Mouse (Mus musculus) spleen, adult 2 months (tissue): ENCODE data around the gene Tcp10c.
"Not testable (repeated sequence)": the region's sequence is repeated elsewhere in the genome, so short reads cannot be mapped to it uniquely, and the experiment has no call there.

Experiments used
- CTCF ChIP-seq: fragments of 200-500 bp; IDR thresholded peaks from 2 replicates; pipeline ENCODE4 v1.5.1; 2011; ENCODE audit warnings: mild to moderate bottlenecking, inconsistent platforms; ENCODE audit not compliant: insufficient read depth, insufficient read length, insufficient replicate concordance; ENCODE audit errors: extremely low read depth
- POLR2A ChIP-seq: fragments of 200-500 bp; IDR thresholded peaks from 2 replicates; pipeline ENCODE4 v1.6.1; 2011; ENCODE audit warnings: low read depth, low read length, inconsistent platforms

DNA sequence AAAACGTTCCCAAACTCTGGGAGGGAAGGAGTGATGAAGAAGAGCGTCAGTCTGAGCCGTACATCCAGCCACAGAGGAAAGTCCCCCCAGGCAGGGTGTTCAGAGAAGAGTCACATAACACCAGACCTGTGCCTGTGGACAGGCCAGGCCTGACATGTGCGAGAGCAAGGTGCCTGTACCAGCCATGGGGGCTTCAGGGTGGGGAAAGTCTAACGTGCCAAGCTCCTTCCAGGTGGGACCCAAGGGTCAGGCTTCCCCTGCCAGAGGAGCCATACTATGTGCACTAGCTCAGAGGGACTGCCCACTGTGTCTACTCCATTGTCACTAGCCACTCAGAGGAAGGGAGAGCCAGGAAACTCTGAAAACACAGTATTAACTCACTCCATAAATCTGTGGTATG is 71.3 kb downstream of the Tcp10c start:
- TF ChIP-seq POLR2A, CTCF: not testable (repeated sequence)
